Mouse (Mus musculus): Measurements from ENCODE around the gene Ugt1a5.
A peak's percentile ranks its signal among the peaks of the same experiment; 100 is the strongest.

Ugt1a5 gene

GRCm38 (mm10) chr1:88225301-88225700 lies 59.5 kb downstream of the Ugt1a5 start:
- peak; percentile 2 for DNase-seq

GRCm38 (mm10) chr1:88225741-88226140 lies 59.9 kb downstream of the Ugt1a5 start:
- no peak for DNase-seq

GRCm38 (mm10) chr1:88226670-88227379 lies 61.0 kb downstream of the Ugt1a5 start, which contains the start of gene Mroh2a:
Gene Mroh2a, plus strand, starts transcription at chr1:88226986.
- DNase-seq, result peak; percentile 4

GRCm38 (mm10) chr1:88227482-88227881 lies 61.7 kb downstream of the Ugt1a5 start:
- no peak for DNase-seq

DNA sequence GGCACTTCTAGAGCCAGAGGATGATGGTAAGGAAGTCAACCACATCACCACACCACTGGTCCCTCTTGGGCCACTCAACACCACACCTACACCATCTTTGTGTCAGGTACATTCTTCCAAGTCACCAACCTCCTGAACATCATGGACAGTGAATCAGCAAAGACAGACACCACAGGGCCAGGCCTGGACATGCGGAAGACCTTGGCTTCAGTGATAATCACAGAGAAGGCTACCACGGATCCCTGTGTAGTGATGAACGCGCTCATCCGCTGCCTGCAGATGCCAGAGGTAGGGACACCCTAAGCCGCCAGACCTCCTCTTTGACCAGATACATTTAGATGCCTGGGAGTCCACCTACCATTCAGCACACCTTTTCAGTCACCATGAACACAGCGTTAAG lies 62.3 kb downstream of the Ugt1a5 start:
- DNase-seq, result no peak

DNA sequence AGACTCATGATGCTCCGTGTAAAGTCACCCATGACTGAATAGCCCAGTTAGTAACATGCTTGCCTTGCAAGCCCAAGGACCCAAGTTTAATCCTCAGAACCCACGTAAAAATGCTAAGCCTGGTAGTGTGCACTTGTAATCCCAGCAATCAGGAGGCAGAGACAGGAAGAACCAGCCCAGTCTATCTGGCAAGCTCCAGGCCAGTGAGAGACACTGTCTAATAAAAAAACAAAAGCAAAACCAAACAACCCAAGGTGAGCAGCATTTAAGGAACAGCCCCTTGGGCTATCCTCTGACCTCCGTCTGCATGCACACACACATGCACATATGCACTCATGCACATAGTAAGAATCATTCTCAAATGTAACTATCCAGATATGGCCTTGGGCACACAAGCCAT lies 63.8 kb downstream of the Ugt1a5 start:
- no peak for DNase-seq

DNA sequence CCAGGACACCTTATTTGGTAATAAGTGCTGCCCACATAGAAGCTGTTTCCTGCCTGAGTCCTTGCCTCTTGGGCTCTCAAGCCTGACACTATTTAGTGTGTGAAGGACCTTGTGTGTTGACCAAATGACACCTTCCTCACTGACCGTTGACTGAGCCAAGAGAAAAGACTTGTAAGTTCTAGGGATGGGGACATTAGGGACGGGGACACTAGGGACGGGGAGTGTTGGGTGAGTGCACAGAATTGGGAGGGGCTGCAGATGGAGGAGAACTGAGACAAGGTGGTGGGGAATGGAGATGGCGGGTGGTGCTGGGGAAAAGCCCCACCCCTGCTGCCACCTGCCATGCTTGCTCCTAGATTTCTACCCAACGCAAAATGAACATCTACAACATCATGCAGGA lies 64.2 kb downstream of the Ugt1a5 start:
- no peak for DNase-seq

DNA sequence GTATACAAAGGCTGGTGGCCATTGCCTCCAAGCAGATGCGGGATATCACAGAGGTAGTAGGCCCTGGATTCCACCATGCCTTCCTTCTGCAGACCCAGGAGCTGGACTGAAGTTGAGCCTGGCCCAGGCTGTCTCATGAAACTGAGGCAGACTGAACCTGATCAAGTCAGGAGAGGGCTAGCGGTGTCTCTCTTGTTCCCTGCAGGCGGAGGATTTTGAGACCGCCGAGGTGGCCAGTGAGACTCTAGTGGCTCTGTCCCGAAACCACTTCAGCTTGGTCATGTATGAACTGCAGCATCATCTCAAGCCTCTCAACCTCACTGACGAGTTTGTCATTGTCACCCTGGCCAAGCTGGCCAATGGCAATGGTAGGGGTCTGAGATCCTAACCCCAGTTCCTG lies 64.6 kb downstream of the Ugt1a5 start:
- no peak for DNase-seq

DNA sequence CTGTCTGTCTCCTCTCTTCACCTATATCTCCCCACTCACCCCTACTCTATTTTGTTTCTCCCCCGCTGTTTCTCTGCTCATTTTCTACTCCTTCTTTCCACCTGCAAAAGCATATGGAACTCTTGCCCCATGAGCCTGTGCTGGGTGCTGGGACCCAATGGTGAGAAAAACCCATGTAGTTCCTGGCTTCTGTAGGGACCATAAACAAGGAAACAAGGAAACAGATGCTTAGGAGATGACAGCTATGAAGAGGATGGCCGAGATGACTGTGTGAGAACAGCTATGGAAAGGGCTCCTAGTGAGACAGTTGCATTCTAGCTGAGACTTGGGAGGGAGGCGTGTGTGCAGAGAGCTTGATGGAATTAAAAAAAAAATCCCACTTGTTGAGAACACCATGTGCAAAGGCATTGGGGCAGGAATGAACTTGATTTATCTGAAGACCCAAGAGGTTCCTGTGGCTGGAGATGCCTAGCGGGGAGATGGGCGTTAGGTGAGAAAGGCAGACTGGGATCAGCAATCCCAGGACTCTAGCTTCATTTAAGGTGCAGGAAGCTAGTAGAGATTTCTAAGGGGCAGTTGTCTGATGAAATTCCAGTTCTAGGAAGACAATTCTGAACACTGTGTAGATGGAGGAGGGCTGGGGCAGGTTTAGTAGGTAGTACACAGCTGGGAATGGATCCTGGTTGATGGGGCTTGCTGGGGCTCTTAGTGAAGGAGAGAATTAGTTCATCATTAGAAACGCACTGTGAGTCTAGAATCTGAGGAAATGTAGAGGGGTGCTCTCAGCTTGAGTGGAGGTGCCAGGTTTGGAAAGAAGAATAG lies 65.4 kb downstream of the Ugt1a5 start:
- no peak for DNase-seq

- DNase-seq, result no peak
These were observed 66.1 kb downstream of the Ugt1a5 start for GRCm38 (mm10) chr1:88231803-88232499.

- DNase-seq, result no peak
These were observed 67.0 kb downstream of the Ugt1a5 start for GRCm38 (mm10) chr1:88232664-88233380.

- DNase-seq, result no peak
These were observed 67.8 kb downstream of the Ugt1a5 start for GRCm38 (mm10) chr1:88233421-88234247.

- no peak for DNase-seq
These were observed 68.4 kb downstream of the Ugt1a5 start for GRCm38 (mm10) chr1:88234248-88234610.

DNA sequence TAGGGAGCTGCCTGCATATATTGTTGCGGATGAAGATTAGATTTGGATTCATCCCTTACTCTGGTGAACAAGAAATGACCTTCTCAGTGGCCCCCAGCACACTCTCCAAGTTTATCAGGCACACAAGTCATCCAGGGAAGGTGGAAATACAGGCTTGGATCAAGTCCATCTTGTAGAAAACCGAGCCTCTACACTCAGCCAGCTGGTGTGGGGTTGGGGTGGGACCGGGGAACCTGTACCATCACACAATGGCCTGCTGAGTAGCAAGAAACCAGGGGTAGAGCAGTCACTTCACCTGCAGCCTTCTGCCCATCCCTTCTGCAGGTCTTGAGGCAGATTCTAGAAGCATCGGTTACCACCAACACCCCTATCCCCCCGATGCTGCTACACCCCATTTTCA lies 68.8 kb downstream of the Ugt1a5 start:
- DNase-seq, result no peak

DNA sequence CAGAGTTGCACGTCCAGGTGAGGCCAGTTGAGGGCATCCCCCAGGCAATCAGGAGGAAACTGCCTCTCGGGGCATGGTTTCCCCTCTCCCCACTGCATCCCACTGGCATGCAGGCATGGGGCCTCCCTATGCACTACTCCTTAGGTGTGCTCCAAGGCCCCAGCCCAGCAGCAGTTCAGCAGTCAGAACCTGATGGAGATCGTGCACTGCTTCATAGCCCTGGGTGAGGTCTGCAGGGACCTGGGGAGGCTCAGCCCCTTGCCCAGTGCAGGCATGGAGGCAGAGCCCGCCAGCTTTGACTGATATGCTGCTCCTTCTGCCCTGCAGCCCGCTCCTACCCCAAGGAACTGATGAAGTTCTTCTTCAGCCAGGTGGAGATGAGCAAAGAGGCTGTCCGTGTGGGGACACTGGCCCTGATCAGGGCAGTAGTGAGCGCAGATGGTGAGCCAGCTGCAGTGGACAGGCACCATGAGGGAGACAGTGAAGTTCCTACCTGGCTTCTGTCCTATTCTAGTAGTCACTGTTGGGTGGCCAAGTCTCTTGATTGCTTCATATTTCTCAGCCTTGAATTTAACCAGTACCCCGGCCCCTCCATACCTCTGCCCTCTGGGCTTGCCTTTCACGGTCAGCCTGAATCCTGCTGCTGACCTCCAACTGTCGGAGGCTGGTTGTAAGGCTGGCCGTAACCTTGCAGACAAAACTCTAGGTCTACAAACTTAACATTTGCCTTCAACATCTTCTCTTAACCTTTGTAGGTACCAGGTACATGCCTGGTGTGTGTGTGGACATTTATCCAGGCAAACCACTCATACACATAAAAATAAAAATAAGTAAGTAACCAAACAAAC lies 69.5 kb downstream of the Ugt1a5 start:
- DNase-seq, result no peak

DNA sequence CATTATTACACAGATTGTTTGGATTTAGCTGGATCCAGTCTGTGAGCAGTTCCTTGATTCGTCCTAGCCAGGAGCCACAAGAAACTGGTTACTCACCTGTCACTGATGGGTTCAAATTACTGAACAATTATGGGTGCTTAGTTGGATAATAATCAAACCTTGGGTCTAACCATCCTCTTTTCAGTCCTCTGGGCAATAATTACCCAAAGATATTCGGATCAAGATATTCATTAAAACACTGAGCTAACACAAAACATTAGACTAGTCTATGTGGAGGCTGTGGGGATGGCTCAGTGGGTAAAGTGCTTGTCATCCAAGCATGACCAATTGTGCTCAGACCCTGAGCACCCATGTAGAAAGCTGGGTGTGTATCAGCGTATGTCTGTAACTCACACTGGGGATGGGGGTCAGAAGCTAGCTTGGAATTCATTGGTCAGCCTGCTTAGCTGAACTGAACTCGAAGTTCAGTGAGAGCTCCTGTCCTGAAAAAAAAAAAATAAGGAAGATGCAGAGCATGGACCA lies 70.1 kb downstream of the Ugt1a5 start:
- DNase-seq, result no peak

GRCm38 (mm10) chr1:88237311-88237710 lies 71.5 kb downstream of the Ugt1a5 start:
- DNase-seq, result no peak

GRCm38 (mm10) chr1:88238771-88239170 lies 73.0 kb downstream of the Ugt1a5 start:
- no peak for DNase-seq

DNA sequence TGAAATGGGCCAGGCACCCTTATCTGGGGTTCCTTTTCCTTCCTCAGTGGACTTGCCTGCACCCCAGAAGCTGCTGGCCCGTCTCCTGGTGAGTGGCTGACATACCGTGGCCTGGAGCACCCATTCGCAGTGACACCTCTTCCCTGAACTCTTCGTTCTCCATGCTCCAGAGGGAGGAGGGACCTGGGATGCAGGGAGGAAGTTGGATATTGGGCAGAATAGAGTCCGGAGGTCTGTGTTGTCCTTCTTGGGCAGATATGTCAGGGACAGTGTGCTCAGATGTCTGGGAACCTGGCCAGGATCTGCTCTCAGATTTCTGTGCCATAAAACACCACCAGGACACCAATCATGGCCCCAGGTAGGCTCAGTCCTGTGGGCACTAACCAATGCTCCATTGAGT lies 74.3 kb downstream of the Ugt1a5 start:
- no peak for DNase-seq

- no peak for DNase-seq
These were observed 74.8 kb downstream of the Ugt1a5 start for GRCm38 (mm10) chr1:88240579-88240978.

- DNase-seq, result no peak
These were observed 78.0 kb downstream of the Ugt1a5 start for GRCm38 (mm10) chr1:88243861-88244260.

Measured in kidney, postnatal 14 days (tissue).